Mouse (Mus musculus) A20 (cell line): ENCODE results near the gene Olfr1341.

ENCODE experiments used
- DNase-seq: peaks from one replicate; pipeline ENCODE4 v3.0.0-alpha.2; 2011; ENCODE audit warnings: low read depth, low spot score

The Olfr1341 gene

DNA sequence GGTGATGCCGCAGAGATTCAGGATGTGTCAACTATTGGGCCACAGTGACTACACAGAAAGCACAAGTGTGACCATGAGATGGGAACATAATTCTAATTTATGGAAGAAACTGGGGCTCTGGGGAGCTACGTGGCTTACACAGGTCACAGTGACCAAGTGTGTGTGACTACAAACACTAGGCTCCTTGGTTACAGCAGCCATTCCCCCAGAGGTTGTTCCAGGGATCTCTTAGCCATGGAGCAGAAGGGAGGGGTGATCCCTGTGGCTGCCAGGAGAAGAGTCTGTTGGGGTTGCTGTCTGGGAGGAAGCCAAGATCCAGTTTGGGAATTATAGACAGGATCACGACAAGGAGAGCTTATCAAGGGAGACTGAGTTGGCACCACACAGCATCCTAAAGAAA lies at the start of gene Olfr1341:
TSS of gene Olfr1341 (plus strand) at position 301 of the 400 bp plus-strand sequence.
- DNase-seq: no peak

- no peak for DNase-seq
Measured at GRCm38 (mm10) chr4:118658652-118659051, 44.7 kb upstream of the Olfr1341 start, which contains the start of gene Olfr62. Olfr62 (plus strand) TSS chr4:118658952.

GRCm38 (mm10) chr4:118687086-118687485 lies 16.2 kb upstream of the Olfr1341 start:
- DNase-seq: no peak

- peak; percentile 23 for DNase-seq
Measured at GRCm38 (mm10) chr4:118692412-118692973, 10.8 kb upstream of the Olfr1341 start, which contains the start of gene Olfr1342. Olfr1342 (minus strand) TSS chr4:118692756.

GRCm38 (mm10) chr4:118693812-118694211 lies 9.5 kb upstream of the Olfr1341 start:
- no peak for DNase-seq

GRCm38 (mm10) chr4:118708086-118708485 lies 4.8 kb downstream of the Olfr1341 start:
- no peak for DNase-seq

DNA sequence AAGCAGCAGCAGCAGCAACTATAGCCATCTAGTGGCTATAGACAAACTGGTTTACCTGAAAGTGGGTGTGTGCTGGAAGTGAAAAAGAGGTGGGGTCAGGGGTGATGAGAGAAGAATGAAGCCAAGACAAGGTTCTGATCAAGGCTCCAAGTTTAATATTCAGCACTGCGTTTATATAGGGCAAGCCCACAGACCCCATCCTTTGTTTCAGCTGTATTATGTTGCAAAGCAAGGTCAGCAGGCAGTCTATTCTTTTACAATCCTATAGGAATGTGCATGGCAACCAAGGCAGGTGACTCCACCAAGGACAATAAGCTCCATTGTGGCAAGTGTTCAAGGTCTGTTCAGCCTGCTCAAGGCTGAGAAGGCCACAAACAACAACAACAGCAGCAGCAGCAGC lies 8.3 kb downstream of the Olfr1341 start:
- DNase-seq: no peak

DNA sequence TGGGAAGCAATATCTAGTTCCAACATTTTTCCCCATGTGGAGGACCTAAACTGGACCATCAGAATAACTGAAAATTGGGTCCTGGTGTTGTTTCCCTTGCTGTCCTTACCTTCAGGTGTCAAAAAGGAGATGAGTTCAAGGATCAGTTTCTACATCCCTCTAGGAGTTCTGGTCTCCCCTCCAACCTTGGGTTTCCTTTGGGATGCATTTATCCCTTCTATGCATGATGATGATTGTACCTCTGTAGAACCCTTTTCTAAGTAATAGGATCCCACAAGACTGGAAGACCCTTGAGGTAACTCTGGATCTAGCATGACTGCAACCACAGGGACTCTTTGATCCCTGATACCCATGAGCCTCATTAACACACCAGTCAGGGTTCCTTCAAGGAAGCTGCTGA lies 16.5 kb downstream of the Olfr1341 start, which contains the start of gene Olfr1340:
TSS of gene Olfr1340 (plus strand) at position 301 of the 400 bp plus-strand sequence.
- DNase-seq: no peak

DNA sequence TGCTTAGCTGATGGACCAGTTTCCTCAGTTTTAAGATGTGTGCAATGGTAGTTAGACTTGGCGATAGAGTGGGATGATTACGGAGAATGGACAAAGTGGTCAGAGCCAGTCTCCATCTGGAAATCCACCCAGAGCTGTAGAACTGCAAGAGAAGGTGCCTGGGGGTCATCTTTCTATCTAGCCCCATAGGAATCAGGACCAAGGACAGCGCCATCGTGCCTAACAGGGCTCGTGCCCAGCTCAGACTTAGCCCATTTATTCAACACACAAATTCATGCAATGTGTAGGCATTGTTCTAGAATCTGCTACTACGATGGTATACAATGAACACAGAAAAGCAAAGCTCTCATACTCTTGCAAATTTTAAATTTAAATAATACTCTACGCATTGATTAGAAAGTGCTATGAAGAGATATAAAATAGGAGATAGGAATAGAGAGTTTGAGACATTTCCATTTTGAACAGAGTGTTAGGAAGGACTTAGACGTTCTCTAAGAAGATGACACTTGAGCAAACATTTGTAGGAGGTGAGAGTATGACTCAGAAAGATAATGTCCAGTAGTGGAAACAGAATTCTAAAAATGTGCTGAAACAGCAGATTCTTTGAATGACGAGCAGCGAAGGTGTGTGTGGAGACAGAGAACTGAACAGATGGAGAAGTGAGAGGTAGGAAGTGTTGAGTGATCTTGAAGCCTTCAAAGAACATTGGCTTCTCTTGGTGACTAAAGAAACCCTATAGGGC lies 18.6 kb downstream of the Olfr1341 start:
- DNase-seq: peak; percentile 36

DNA sequence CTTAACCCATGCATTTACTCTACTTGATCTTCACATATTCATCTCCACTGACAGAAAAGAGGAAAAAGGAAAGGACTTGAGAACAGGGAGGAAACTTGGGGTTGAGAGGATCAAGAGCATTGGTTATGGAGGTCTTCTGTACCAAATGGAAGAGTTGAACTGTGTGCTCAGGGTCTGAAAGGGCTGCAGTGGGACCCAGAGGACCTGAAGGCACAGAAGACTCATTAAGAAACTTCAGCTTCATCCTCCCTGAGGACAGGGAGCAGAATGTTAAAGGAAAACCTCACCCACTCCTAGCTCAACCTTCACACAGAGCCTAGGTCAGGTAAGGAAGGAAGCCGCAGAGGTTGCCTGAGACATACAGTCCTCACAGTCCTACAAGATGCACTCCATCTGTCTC lies 28.6 kb downstream of the Olfr1341 start, which contains the start of gene Olfr1339:
TSS of gene Olfr1339 (plus strand) at position 301 of the 400 bp plus-strand sequence.
- no peak for DNase-seq

GRCm38 (mm10) chr4:118739574-118739973 lies 36.3 kb downstream of the Olfr1341 start:
- no peak for DNase-seq

GRCm38 (mm10) chr4:118740988-118741698 lies 37.8 kb downstream of the Olfr1341 start:
- DNase-seq: no peak

- DNase-seq: no peak
Measured at GRCm38 (mm10) chr4:118741881-118742280, 38.6 kb downstream of the Olfr1341 start.

- DNase-seq: no peak
Measured at GRCm38 (mm10) chr4:118758637-118759036, 55.3 kb downstream of the Olfr1341 start, which contains the start of gene Olfr1338. Olfr1338 (minus strand) TSS chr4:118758737.
